Mouse (Mus musculus) lung, postnatal 4 days (tissue): ENCODE data around the gene Gm28230.

Experiments
- DNase-seq, 2 experiments: peaks; one replicate each; pipeline ENCODE4 v3.0.0; 2021

Gene Gm28230

GRCm38 (mm10) chr2:74781386-74781785 is 54.9 kb downstream of the Gm28230 start:
- DNase-seq = no peak

- DNase-seq = no peak
Observed at GRCm38 (mm10) chr2:74795531-74795930, 69.0 kb downstream of the Gm28230 start.
